Mouse (Mus musculus): ENCODE measurements around the gene Npas3. TPM values are rescaled to one million over a fixed set of nuclear protein-coding genes. Genes with fewer than 3 reads are reported as not detected.

Gene Npas3
- polyA plus RNA-seq, 1 experiment from 2014 or later = 0.16 TPM

DNA sequence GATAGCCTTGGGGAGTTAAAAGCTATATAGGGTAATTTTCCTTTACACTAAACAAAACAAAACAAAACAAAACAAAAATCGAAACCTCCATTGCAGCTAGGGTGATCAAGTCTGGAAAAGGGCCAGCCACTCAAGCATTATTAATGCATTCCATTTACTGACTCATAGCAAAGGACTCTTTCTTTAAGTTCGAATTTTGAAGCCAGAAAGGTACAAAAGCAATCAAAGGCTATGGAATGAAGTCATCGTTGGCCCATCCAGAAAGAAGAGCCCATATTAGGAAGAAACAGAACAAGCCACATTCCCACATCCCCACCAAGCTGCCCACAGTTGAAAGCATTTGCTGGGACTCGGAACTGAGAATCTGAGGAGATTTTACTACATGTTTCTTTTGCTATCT is 640.1 kb downstream of the Npas3 start:
- no peak overlapping the region for H3K4me2 ChIP-seq
- H3K27me3 ChIP-seq = no peaks in the 10 kb centered on the region
- H3K4me3 ChIP-seq (replicated peaks) = no peak overlapping the region
- DNase-seq (no peak), ATAC-seq (ENCODE audit: low read depth) (no peak)
- no peak overlapping the region for H3K27ac ChIP-seq
- no peaks in the 10 kb centered on the region for H3K9me3 ChIP-seq (replicated peaks)
- H3K4me1 ChIP-seq (replicated peaks) = no peaks in the 10 kb centered on the region; the same call in 1 of the 2 replicates
- H3K9ac ChIP-seq = no peak overlapping the region
- H3K36me3 ChIP-seq = no peaks in the 10 kb centered on the region
- 57% methylated on average over 4 of the region's 4 CpGs for WGBS (ENCODE audit: insufficient replicate concordance)

DNA sequence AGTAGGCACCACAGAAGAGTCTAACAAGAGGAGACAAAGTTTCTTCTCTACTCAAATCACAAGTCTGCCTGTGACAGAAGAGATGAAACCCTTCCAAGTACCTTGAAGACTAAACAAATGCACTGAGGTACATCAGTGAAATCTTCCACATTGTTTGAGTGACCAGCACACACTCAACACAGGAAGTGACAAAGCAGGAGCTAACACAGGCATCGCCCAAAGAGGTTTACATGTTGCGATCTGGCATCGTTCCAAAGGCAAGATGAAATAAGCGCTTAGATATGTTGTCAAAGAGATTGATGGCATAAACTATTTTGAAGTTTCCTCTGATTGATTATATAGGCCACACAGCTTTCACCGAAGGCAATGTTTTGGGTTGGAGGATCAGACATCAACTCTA is 647.4 kb downstream of the Npas3 start:
- Histone ChIP-seq H3K9ac (no peak overlapping the region), H3K27ac (no peak overlapping the region), H3K36me3 (no peaks in the 10 kb centered on the region), H3K4me2 (no peak overlapping the region), H3K4me3 (replicated peaks) (no peak overlapping the region), H3K27me3 (no peaks in the 10 kb centered on the region), H3K4me1 (replicated peaks) (no peaks in the 10 kb centered on the region), H3K9me3 (replicated peaks) (no peaks in the 10 kb centered on the region)
- DNase-seq = no peak
- WGBS (ENCODE audit: insufficient replicate concordance) = 76% methylated on average over 5 of the region's 5 CpGs
- no peak for ATAC-seq (ENCODE audit: low read depth)

DNA sequence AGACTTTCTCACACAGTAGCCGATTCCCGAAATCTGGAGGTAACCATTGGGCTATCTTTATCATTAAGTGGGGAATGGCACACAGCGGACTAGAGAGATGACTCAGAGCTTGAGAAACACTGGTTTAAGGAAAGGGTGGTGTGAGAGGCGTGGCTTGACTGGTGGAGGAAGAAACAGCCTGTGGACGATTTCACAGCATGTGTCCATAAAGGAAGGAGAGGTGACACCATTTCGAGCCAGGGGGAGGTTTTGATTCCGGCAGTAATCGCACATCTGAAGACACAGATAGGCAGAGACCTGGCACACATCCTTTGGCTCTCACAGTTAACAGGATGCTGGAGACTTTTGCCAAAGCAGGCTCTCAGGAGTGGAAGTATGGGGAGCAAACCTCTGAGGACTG is 660.3 kb downstream of the Npas3 start:
- no peak for DNase-seq
- Histone ChIP-seq H3K9ac (no peak overlapping the region), H3K4me1 (replicated peaks) (no peaks in the 10 kb centered on the region), H3K27ac (no peak overlapping the region), H3K4me2 (no peak overlapping the region), H3K27me3 (no peaks in the 10 kb centered on the region), H3K4me3 (replicated peaks) (no peak overlapping the region), H3K9me3 (replicated peaks) (no peaks in the 10 kb centered on the region), H3K36me3 (no peaks in the 10 kb centered on the region)
- no peak for ATAC-seq (ENCODE audit: low read depth)
- 55% methylated on average over 8 of the region's 8 CpGs for WGBS (ENCODE audit: insufficient replicate concordance)

DNA sequence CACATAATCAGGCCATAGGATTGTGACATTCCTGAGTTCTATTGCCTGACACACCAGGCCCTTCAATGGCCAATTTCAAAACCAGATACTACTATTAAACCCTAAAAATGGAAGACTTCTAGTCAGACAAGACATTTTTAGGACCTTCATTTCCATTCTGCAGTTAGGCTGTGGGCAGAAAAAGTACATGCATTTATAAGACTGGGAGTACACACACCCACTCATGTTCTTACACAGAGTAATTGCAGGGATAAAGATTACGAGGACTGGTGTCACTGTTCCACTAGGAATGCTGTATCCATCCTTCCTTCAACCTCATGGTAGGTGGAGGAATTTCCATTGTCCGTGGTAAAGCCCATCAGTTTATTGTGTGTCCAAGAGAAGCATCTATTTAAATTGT is 661.7 kb downstream of the Npas3 start:
- Histone ChIP-seq H3K27ac (no peak overlapping the region), H3K4me1 (replicated peaks) (no peaks in the 10 kb centered on the region), H3K36me3 (no peaks in the 10 kb centered on the region), H3K4me2 (no peak overlapping the region), H3K9me3 (replicated peaks) (no peaks in the 10 kb centered on the region), H3K9ac (no peak overlapping the region), H3K27me3 (no peaks in the 10 kb centered on the region), H3K4me3 (replicated peaks) (no peak overlapping the region)
- DNase-seq (no peak), ATAC-seq (ENCODE audit: low read depth) (no peak)
- WGBS (ENCODE audit: insufficient replicate concordance) = 62% methylated on average over 2 of the region's 2 CpGs

DNA sequence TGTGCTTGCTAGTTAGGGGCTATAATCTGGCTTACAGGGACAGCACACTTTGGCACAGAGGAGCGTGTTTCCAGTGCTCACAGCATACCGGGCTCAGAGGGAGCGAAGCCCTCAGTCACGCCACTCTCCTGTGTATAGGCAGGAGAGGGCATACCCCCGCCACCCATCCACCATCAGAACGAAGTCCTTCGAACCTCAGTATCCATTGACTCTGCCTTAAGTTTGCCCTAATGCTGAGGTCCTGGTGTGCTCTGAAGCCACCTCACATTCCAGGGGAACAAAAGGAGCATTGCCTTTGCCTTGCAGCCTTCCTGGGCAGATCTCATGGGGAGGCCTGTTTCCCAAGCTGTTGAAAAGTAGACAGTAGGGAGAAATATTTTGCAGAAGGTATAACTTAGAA is 673.7 kb downstream of the Npas3 start:
- H3K27me3 ChIP-seq = no peaks in the 10 kb centered on the region
- no peak overlapping the region for H3K4me3 ChIP-seq (replicated peaks)
- no peak overlapping the region for H3K9ac ChIP-seq
- ATAC-seq (ENCODE audit: low read depth) = no peak
- H3K4me2 ChIP-seq = no peak overlapping the region
- WGBS (ENCODE audit: insufficient replicate concordance) = 71% methylated on average over 7 of the region's 7 CpGs
- H3K36me3 ChIP-seq = no peaks in the 10 kb centered on the region
- H3K27ac ChIP-seq = no peak overlapping the region
- no peaks in the 10 kb centered on the region for H3K4me1 ChIP-seq (replicated peaks)
- no peak for DNase-seq
- H3K9me3 ChIP-seq (replicated peaks) = no peaks in the 10 kb centered on the region

DNA sequence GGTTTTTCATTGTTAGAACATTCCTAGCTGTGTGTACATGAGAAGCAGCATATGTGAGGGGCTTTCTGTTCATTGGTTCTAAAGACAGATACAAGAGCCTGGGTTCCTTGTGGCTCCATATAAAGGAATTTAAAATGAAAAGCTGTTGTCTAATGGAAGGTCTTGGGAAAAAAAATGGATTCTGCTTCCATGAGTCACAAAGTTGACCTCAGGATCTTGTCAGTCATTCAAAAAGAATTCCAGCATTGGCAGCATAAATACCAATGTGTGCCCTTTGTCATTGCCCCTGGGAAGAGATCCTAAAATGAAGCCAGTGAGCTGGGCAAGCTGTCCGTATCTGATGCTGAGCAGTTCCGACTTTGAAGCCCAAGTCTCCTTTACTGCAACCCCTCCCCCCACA is 700.3 kb downstream of the Npas3 start:
- 44% methylated on average over 2 of the region's 2 CpGs for WGBS (ENCODE audit: insufficient replicate concordance)
- no peak overlapping the region for H3K4me2 ChIP-seq
- H3K4me1 ChIP-seq (replicated peaks) = no peaks in the 10 kb centered on the region
- H3K27ac ChIP-seq = no peak overlapping the region
- no peak for DNase-seq
- H3K4me3 ChIP-seq (replicated peaks) = no peak overlapping the region
- no peak for ATAC-seq (ENCODE audit: low read depth)
- H3K36me3 ChIP-seq = no peaks in the 10 kb centered on the region
- no peaks in the 10 kb centered on the region for H3K9me3 ChIP-seq (replicated peaks)
- no peaks in the 10 kb centered on the region for H3K27me3 ChIP-seq
- H3K9ac ChIP-seq = no peak overlapping the region

DNA sequence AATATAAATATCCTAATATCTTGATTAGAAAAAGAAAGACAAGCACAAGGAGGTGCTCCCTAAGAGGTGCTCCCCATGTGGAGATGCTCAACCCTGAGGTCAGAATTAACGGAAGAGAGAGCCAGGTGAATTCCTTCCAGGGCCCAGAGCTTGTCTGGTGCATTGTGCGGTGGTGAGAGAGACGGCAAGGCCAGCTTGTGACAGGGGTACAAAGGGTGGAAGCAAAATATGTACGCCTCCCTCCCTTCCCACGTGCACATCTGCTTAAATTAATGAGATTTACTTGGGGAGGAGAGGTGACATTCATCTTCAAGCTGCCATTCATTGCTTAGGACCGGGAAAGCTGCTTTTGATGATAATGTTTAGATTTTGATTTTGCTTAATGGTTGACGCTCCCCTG is 713.5 kb downstream of the Npas3 start:
- H3K9me3 ChIP-seq (replicated peaks) = no peaks in the 10 kb centered on the region
- H3K27me3 ChIP-seq = no peaks in the 10 kb centered on the region
- no peaks in the 10 kb centered on the region for H3K36me3 ChIP-seq
- H3K4me1 ChIP-seq (replicated peaks) = no peaks in the 10 kb centered on the region
- no peak overlapping the region for H3K4me2 ChIP-seq
- WGBS (ENCODE audit: insufficient replicate concordance) = 78% methylated on average over 7 of the region's 7 CpGs
- ATAC-seq (ENCODE audit: low read depth) (no peak), DNase-seq (no peak)
- no peak overlapping the region for H3K27ac ChIP-seq
- H3K4me3 ChIP-seq (replicated peaks) = no peak overlapping the region
- no peak overlapping the region for H3K9ac ChIP-seq

DNA sequence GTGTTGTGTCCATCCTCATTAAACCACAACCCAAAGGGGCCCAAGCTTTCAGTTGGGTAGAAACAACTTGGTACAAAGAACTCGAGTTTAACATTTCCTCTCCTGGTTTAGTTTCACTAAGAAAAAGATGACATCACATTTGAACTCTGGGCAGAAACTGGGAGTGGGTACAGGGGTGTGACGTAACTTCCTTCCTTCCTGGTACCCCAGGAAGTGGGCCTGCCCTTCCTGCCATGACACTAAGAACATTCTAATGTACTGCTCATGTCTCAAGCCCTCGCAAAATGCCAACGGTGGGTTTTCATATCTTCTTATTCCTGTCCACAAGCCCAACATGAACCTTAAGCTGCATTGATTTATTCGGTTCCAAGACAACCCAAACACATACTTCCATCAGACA is 715.1 kb downstream of the Npas3 start:
- no peaks in the 10 kb centered on the region for H3K4me1 ChIP-seq (replicated peaks)
- no peaks in the 10 kb centered on the region for H3K9me3 ChIP-seq (replicated peaks)
- H3K4me2 ChIP-seq = no peak overlapping the region
- no peaks in the 10 kb centered on the region for H3K27me3 ChIP-seq
- WGBS (ENCODE audit: insufficient replicate concordance) = 54% methylated on average over 5 of the region's 5 CpGs
- no peak overlapping the region for H3K27ac ChIP-seq
- no peaks in the 10 kb centered on the region for H3K36me3 ChIP-seq
- no peak overlapping the region for H3K4me3 ChIP-seq (replicated peaks)
- DNase-seq (no peak), ATAC-seq (ENCODE audit: low read depth) (no peak)
- no peak overlapping the region for H3K9ac ChIP-seq

DNA sequence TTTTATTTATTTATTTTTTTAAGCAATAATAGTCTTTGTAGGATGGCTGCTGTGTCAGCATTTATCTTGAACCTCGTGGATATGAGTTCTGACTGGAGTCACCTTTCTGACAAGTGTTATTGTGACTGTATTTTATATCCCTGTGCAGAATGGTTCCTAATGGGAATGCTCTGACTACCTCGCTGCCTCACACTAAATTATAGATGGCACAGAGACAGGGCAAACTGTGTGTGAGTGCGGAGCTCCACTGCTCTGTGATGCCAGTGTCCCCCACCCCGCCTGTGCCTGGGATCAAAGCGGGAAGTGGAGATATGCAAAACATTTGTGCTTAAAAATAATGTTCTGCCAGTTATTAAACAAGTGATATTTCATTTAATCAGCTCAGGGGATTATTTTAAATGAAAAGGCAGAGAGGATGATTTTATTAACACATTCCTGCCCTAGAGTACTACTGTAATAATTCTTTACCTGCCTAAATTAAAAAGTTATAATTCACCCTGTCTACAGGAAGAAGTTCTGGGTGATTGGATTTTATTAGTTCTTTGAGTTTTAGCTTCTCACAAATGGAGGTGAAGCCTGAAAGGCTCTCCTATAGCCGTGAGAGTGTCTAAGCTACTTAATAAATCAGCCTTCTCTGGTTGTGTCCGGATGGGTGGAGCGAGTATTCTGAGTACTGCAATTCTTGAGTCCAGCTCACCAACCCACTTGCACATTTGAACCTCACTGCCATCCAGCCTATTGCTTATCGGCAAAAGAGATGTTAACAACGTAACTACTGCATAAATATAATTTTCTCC is 721.1 kb downstream of the Npas3 start:
- Histone ChIP-seq H3K27me3 (no peaks in the 10 kb centered on the region), H3K9me3 (replicated peaks) (no peaks in the 10 kb centered on the region), H3K4me2 (no peak overlapping the region), H3K9ac (no peak overlapping the region), H3K27ac (no peak overlapping the region), H3K36me3 (no peaks in the 10 kb centered on the region), H3K4me3 (replicated peaks) (no peak overlapping the region), H3K4me1 (replicated peaks) (no peaks in the 10 kb centered on the region)
- DNase-seq (no peak), ATAC-seq (ENCODE audit: low read depth) (no peak)
- 66% methylated on average over 10 of the region's 10 CpGs for WGBS (ENCODE audit: insufficient replicate concordance)

DNA sequence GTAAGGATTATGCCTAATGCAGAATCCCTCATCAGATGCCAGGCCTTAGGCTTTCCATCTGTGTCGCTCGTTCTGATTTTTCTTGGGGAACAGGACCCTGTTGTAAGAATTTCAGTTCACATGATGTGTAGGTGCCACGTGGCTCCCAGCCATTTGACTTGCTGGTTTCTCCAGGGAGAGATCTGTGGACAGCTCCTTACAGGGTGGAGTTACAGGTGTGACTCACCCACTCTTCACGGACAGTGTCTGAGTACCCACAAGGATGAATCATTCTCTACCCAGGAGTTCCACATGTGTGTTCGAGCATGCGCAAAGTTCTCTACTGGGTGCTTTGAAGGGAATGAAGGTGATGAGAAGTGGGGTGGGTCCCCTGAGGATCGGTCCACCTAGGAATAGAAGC is 722.2 kb downstream of the Npas3 start:
- DNase-seq = no peak
- H3K4me3 ChIP-seq (replicated peaks) = no peak overlapping the region
- no peak overlapping the region for H3K9ac ChIP-seq
- no peaks in the 10 kb centered on the region for H3K36me3 ChIP-seq
- H3K4me1 ChIP-seq (replicated peaks) = no peaks in the 10 kb centered on the region
- no peak for ATAC-seq (ENCODE audit: low read depth)
- H3K9me3 ChIP-seq (replicated peaks) = no peaks in the 10 kb centered on the region
- no peak overlapping the region for H3K4me2 ChIP-seq
- no peaks in the 10 kb centered on the region for H3K27me3 ChIP-seq
- no peak overlapping the region for H3K27ac ChIP-seq
- 65% methylated on average over 7 of the region's 7 CpGs for WGBS (ENCODE audit: insufficient replicate concordance)

DNA sequence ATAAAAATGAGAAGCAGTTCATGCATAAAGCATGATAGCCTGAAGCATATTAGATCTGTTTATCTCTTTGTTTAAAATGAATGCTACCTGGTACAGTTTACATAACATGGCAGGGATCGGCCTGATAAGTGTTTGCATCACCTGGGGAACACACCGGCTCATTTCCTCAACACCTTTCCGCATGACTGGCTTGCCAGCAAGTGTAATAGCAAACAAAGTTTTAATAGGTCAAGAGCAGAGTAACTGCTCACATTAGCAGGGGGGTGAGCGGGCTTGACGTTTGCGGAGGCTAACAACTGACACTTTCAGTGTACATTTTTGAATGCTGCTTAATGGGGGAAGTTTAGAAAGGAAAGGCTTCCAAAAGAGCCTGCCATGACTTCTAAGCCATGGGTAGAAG is 724.9 kb downstream of the Npas3 start:
- H3K4me2 ChIP-seq = no peak overlapping the region
- DNase-seq = no peak
- no peaks in the 10 kb centered on the region for H3K36me3 ChIP-seq
- WGBS (ENCODE audit: insufficient replicate concordance) = 71% methylated on average over 6 of the region's 6 CpGs
- no peaks in the 10 kb centered on the region for H3K4me1 ChIP-seq (replicated peaks)
- H3K9ac ChIP-seq = no peak overlapping the region
- H3K9me3 ChIP-seq (replicated peaks) = no peaks in the 10 kb centered on the region
- H3K4me3 ChIP-seq (replicated peaks) = no peak overlapping the region
- no peak for ATAC-seq (ENCODE audit: low read depth)
- no peaks in the 10 kb centered on the region for H3K27me3 ChIP-seq
- H3K27ac ChIP-seq = no peak overlapping the region

Data from liver, embryonic 13.5 days (tissue).